Mouse (Mus musculus) embryonic fibroblast, embryonic 13.5 days (primary cell): ENCODE data around the gene Cela3a.
"Not testable (repeated sequence)": the region's sequence is repeated elsewhere in the genome, so short reads cannot be mapped to it uniquely, and the experiment has no call there.

Source experiments
- CTCF ChIP-seq: IDR thresholded peaks from 2 replicates; pipeline ENCODE4 v1.5.1; 2011; ENCODE audit warnings: mild to moderate bottlenecking, control low read depth, low read length, moderate library complexity, borderline replicate concordance; ENCODE audit not compliant: insufficient read depth
- POLR2A ChIP-seq: IDR thresholded peaks from 2 replicates; pipeline ENCODE4 v1.6.1; 2011; ENCODE audit warnings: low read depth, mild to moderate bottlenecking, control low read depth, low read length, moderate library complexity

DNA sequence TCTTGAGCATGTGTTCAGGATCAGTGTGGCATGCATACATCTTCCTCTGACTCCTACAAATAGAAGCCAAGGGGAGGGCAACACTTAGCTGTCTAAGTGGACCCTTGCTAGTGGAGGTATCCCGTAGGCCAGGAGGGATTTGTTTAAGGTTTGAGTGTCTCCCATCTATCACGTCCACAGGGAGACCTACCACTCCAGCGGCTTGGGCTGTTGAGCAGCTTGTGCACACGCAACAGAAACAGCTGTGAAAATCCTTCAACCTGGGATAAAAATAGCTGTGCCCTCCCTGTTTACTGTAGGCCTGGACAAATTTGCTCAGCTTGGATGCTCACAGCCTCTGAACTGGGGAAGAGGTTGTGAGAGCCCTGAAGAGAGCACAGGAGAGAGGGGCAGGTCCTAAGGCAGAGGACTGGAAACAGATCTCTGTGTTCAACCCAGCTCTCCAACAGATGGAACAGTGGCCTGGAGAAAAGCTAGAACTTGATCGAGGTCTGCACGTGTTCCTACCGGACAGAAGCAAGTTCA lies 2.7 kb upstream of the Cela3a start:
- not testable (repeated sequence) for TF ChIP-seq CTCF, POLR2A
